Mouse (Mus musculus) erythroblast, adult 5-6 weeks (primary cell): ENCODE data around the gene Gps2. TPM values are rescaled to one million over a fixed set of nuclear protein-coding genes. Genes with fewer than 3 reads are reported as not detected.

ENCODE experiments used
- ATAC-seq: replicated peaks from 2 replicates; pipeline ENCODE4 v1.8.0; 2016; ENCODE audit warnings: moderate number of reproducible peaks, mild to moderate bottlenecking, moderate TSS enrichment, inconsistent platforms; ENCODE audit not compliant: poor library complexity, low FRiP score, severe bottlenecking
- total RNA-seq, 2 experiments: library from RNA; stranded (forward) in 1 of 2; stranded (reverse) in 1 of 2; fragments of 150-400 nt in 1 of 2; fragments of 200-764, 138-1000 nt in 1 of 2; gene quantifications; 2 replicates each; pipeline versions ENCODE4 v1.2.3 to v1.2.4; 2015 to 2017; ENCODE audit warnings: low replicate concordance in 2 of 2

Gene Gps2
- total RNA-seq, 2 experiments from 2014 or later, result 52.9 to 102 TPM

- ATAC-seq, result no peak
Measured at GRCm38 (mm10) chr11:69884240-69884639, 29.4 kb upstream of the Gps2 start.

- ATAC-seq, result no peak
Measured at GRCm38 (mm10) chr11:69884663-69885062, 29.0 kb upstream of the Gps2 start.

- peak; percentile 73 for ATAC-seq
Measured at GRCm38 (mm10) chr11:69886907-69887635, 26.6 kb upstream of the Gps2 start.

GRCm38 (mm10) chr11:69891482-69891881, 22.2 kb upstream of the Gps2 start:
- ATAC-seq, result peak; percentile 62

- ATAC-seq, result no peak
Measured at GRCm38 (mm10) chr11:69894671-69895070, 19.0 kb upstream of the Gps2 start.

GRCm38 (mm10) chr11:69895291-69895690, 18.4 kb upstream of the Gps2 start, which contains the start of gene Acap1:
Gene Acap1 (minus strand): TSS chr11:69895539.
- no peak for ATAC-seq

- ATAC-seq, result no peak
Measured at GRCm38 (mm10) chr11:69899870-69900269, 13.8 kb upstream of the Gps2 start.

GRCm38 (mm10) chr11:69900471-69901405, 12.9 kb upstream of the Gps2 start, which contains the start of the genes 2810408A11Rik and Neurl4:
Gene 2810408A11Rik (minus strand): TSS chr11:69900987.
Gene Neurl4 (plus strand): TSS chr11:69901072.
- ATAC-seq, result peak; percentile 84

- ATAC-seq, result peak; percentile 66
Measured at GRCm38 (mm10) chr11:69901406-69901846, 12.3 kb upstream of the Gps2 start.

GRCm38 (mm10) chr11:69901993-69902392, 11.7 kb upstream of the Gps2 start:
- 0 out of 2 replicates have a peak, but pooled peaks have one; percentile 5 for ATAC-seq

- no peak for ATAC-seq
Measured at GRCm38 (mm10) chr11:69902972-69903371, 10.7 kb upstream of the Gps2 start.

GRCm38 (mm10) chr11:69904311-69904710, 9.4 kb upstream of the Gps2 start:
- ATAC-seq, result no peak

- ATAC-seq, result no peak
Measured at GRCm38 (mm10) chr11:69908645-69909044, 5.0 kb upstream of the Gps2 start.

GRCm38 (mm10) chr11:69909174-69909573, 4.5 kb upstream of the Gps2 start:
- ATAC-seq, result no peak

GRCm38 (mm10) chr11:69910177-69910576, 3.5 kb upstream of the Gps2 start:
- ATAC-seq, result no peak

GRCm38 (mm10) chr11:69910781-69911560, 2.7 kb upstream of the Gps2 start:
- no peak for ATAC-seq

- ATAC-seq, result no peak
Measured at GRCm38 (mm10) chr11:69911701-69912100, 2.0 kb upstream of the Gps2 start.

- no peak for ATAC-seq
Measured at GRCm38 (mm10) chr11:69912716-69913530, 765 bp upstream of the Gps2 start.

- peak; percentile 11 for ATAC-seq
Measured at GRCm38 (mm10) chr11:69914372-69914764, 680 bp downstream of the Gps2 start.
